Mouse (Mus musculus): ENCODE results near the gene Asphd2.
A peak's percentile ranks its signal among the peaks of the same experiment; 100 is the strongest.

DNA sequence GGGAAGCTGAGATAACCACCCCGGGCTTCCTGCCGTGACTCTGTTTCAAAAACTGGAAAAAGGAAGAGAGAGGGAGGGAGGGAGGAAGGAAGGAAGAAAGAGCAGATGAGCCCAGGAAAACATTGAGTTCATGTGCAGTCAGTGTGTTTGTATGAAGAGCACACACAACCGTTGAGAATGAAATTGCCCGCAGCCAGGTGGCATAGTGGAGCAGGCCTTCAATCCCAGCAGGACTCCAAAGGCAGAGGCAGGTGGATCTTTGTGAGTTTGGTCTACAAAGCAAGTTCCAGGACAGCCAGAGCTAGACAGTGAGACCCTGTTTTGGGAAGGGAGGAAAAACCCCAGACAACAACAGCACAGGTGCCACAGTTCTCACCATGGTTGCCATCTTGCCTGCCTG is 27.3 kb downstream of the Asphd2 start:
- TF ChIP-seq CTCF (IDR thresholded peaks at IDR 0.05; ENCODE audit: extremely low read depth, insufficient read depth, low read length) (peak; percentile 37; the same call in 1 of the 2 replicates), POLR2A (IDR thresholded peaks at IDR 0.05; ENCODE audit: extremely low read depth, insufficient read depth, low read length) (no peak)

Measured in cortical plate, adult 2 months (tissue).